Mouse (Mus musculus): ENCODE data around the gene Nrcam. TPM values are rescaled to one million over a fixed set of nuclear protein-coding genes. Genes with fewer than 3 reads are reported as not detected.

Gene Nrcam
- total and polyA plus RNA-seq, 3 experiments, result 0.05 to 0.33 (median 0.13) TPM

- no peak for TF ChIP-seq RAD21 (IDR thresholded peaks at IDR 0.05; ENCODE audit: low read depth, low read length)
- dilution Hi-C loops (cut with MboI; ENCODE audit: extremely low pct_ligation_motif_present, extremely low pct_unique_long_range_greater_than_20kb, low sequenced_read_pairs), result no loop called here
- H3K4me3 ChIP-seq (replicated peaks in 1 of 3; ENCODE audit: low read depth in 2 of 3, low read length in 2 of 3, poor library complexity in 1 of 3), result no peak overlapping the region
- no peaks in the 10 kb centered on the region for H3K36me3 ChIP-seq (replicated peaks in 1 of 2; ENCODE audit: control insufficient read depth in 1 of 2, insufficient read depth in 1 of 2, low read length in 1 of 2)
- H3K27me3 ChIP-seq (replicated peaks), result no peaks in the 10 kb centered on the region
- H3K9ac ChIP-seq (ENCODE audit: insufficient read depth, low read depth), result no peak overlapping the region
- no peak overlapping the region for H3K4me2 ChIP-seq (ENCODE audit: insufficient read depth, low read depth, poor library complexity, severe bottlenecking)
- H3K9me3 ChIP-seq (replicated peaks; ENCODE audit: low read length), result no peaks in the 10 kb centered on the region
- H3K4me1 ChIP-seq (ENCODE audit: control insufficient read depth in 1 of 2, insufficient read depth in 2 of 2), result peaks cover 0 to 11% of the 10 kb centered on the region in 2 experiments; a peak in 2 of 4 replicates
- no peak overlapping the region for H3K27ac ChIP-seq (ENCODE audit: insufficient read depth, low read depth)
- DNase-seq (ENCODE audit: extremely low read depth), result no peak
- in situ Hi-C loops (cut with MboI; ENCODE audit: low pct_ligation_motif_present, low pct_unique_long_range_greater_than_20kb, low sequenced_read_pairs), result no loop called here
- H3K79me2 ChIP-seq (replicated peaks; ENCODE audit: control insufficient read depth, extremely low read depth, insufficient read depth, poor library complexity, severe bottlenecking), result no peaks in the 10 kb centered on the region
Measured at GRCm38 (mm10) chr12:44498872-44499271, 170.2 kb downstream of the Nrcam start.

- in situ Hi-C loops (cut with MboI; ENCODE audit: low pct_ligation_motif_present, low pct_unique_long_range_greater_than_20kb, low sequenced_read_pairs), result no loop called here
- H3K4me3 ChIP-seq (replicated peaks in 1 of 3; ENCODE audit: low read depth in 2 of 3, low read length in 2 of 3, poor library complexity in 1 of 3), result no peak overlapping the region
- H3K27ac ChIP-seq (ENCODE audit: insufficient read depth, low read depth), result no peak overlapping the region
- H3K4me1 ChIP-seq (ENCODE audit: control insufficient read depth in 1 of 2, insufficient read depth in 2 of 2), result no peaks in the 10 kb centered on the region
- dilution Hi-C loops (cut with MboI; ENCODE audit: extremely low pct_ligation_motif_present, extremely low pct_unique_long_range_greater_than_20kb, low sequenced_read_pairs), result no loop called here
- no peak overlapping the region for H3K9ac ChIP-seq (ENCODE audit: insufficient read depth, low read depth)
- TF ChIP-seq TBP (conservative IDR thresholded peaks at IDR 0.05; ENCODE audit: low read depth, low read length) (no peak), E2F4 (IDR thresholded peaks at IDR 0.05; ENCODE audit: insufficient replicate concordance, low read depth, low read length) (no peak), NRF1 (IDR thresholded peaks at IDR 0.05; ENCODE audit: low read depth, low read length) (no peak), MYC (IDR thresholded peaks at IDR 0.05; ENCODE audit: low read depth, low read length) (no peak)
- H3K36me3 ChIP-seq (replicated peaks in 1 of 2; ENCODE audit: control insufficient read depth in 1 of 2, insufficient read depth in 1 of 2, low read length in 1 of 2), result no peaks in the 10 kb centered on the region
- H3K79me2 ChIP-seq (replicated peaks; ENCODE audit: control insufficient read depth, extremely low read depth, insufficient read depth, poor library complexity, severe bottlenecking), result no peaks in the 10 kb centered on the region
- no peaks in the 10 kb centered on the region for H3K27me3 ChIP-seq (replicated peaks)
- H3K4me2 ChIP-seq (ENCODE audit: insufficient read depth, low read depth, poor library complexity, severe bottlenecking), result no peak overlapping the region
- H3K9me3 ChIP-seq (replicated peaks; ENCODE audit: low read length), result no peaks in the 10 kb centered on the region
- DNase-seq (ENCODE audit: extremely low read depth), result no peak
Measured at GRCm38 (mm10) chr12:44501807-44502487, 173.3 kb downstream of the Nrcam start.

GRCm38 (mm10) chr12:44503737-44504136, 175.1 kb downstream of the Nrcam start:
- no peak overlapping the region for H3K27ac ChIP-seq (ENCODE audit: insufficient read depth, low read depth)
- in situ Hi-C loops (cut with MboI; ENCODE audit: low pct_ligation_motif_present, low pct_unique_long_range_greater_than_20kb, low sequenced_read_pairs), result no loop called here
- DNase-seq (ENCODE audit: extremely low read depth), result no peak
- no peak overlapping the region for H3K9ac ChIP-seq (ENCODE audit: insufficient read depth, low read depth)
- H3K4me2 ChIP-seq (ENCODE audit: insufficient read depth, low read depth, poor library complexity, severe bottlenecking), result no peak overlapping the region
- TF ChIP-seq JUN (IDR thresholded peaks at IDR 0.05; ENCODE audit: insufficient read depth, low read depth, low read length) (no peak), SMC3 (IDR thresholded peaks at IDR 0.05; ENCODE audit: low read depth, low read length) (no peak), CHD2 (IDR thresholded peaks at IDR 0.05; ENCODE audit: low read length) (no peak), CTCF (conservative IDR thresholded peaks at IDR 0.05 in 1 of 2, IDR thresholded peaks at IDR 0.05 in 1 of 2; ENCODE audit: low read depth in 2 of 2, low read length in 2 of 2) (no peak), ZMIZ1 (IDR thresholded peaks at IDR 0.05; ENCODE audit: low read depth, low read length) (no peak), NRF1 (IDR thresholded peaks at IDR 0.05; ENCODE audit: low read depth, low read length) (no peak), ETS1 (conservative IDR thresholded peaks at IDR 0.05; ENCODE audit: low read depth, low read length) (no peak), POLR2AphosphoS2 (IDR thresholded peaks at IDR 0.05; ENCODE audit: low read depth, low read length) (no peak), ZNF384 (IDR thresholded peaks at IDR 0.05; ENCODE audit: low read depth, low read length) (no peak), TBP (conservative IDR thresholded peaks at IDR 0.05; ENCODE audit: low read depth, low read length) (no peak)
- H3K79me2 ChIP-seq (replicated peaks; ENCODE audit: control insufficient read depth, extremely low read depth, insufficient read depth, poor library complexity, severe bottlenecking), result no peaks in the 10 kb centered on the region
- H3K27me3 ChIP-seq (replicated peaks), result no peaks in the 10 kb centered on the region
- H3K36me3 ChIP-seq (replicated peaks in 1 of 2; ENCODE audit: control insufficient read depth in 1 of 2, insufficient read depth in 1 of 2, low read length in 1 of 2), result no peaks in the 10 kb centered on the region
- no peak overlapping the region for H3K4me3 ChIP-seq (replicated peaks in 1 of 3; ENCODE audit: low read depth in 2 of 3, low read length in 2 of 3, poor library complexity in 1 of 3)
- H3K4me1 ChIP-seq (ENCODE audit: control insufficient read depth in 1 of 2, insufficient read depth in 2 of 2), result no peaks in the 10 kb centered on the region
- H3K9me3 ChIP-seq (replicated peaks; ENCODE audit: low read length), result no peaks in the 10 kb centered on the region
- dilution Hi-C loops (cut with MboI; ENCODE audit: extremely low pct_ligation_motif_present, extremely low pct_unique_long_range_greater_than_20kb, low sequenced_read_pairs), result no loop called here
